Mouse (Mus musculus): ENCODE results near the gene Fam104a. TPM values are rescaled to one million over a fixed set of nuclear protein-coding genes. Genes with fewer than 3 reads are reported as not detected.

Fam104a gene
- polyA plus RNA-seq, 1 experiment, result 24.6 TPM

GRCm38 (mm10) chr11:113617132-113617911 is 66.6 kb downstream of the Fam104a start:
- Histone ChIP-seq H3K4me1 (ENCODE audit: control insufficient read depth, insufficient read depth, low read length) (0 out of 2 replicates have a peak, but pooled peaks cover 4% of the 10 kb centered on the region), H3K4me3 (ENCODE audit: insufficient read depth, low read depth, low read length) (no peak overlapping the region), H3K36me3 (ENCODE audit: control insufficient read depth, insufficient read depth, low read length) (no peaks in the 10 kb centered on the region), H3K27me3 (replicated peaks; ENCODE audit: control insufficient read depth, insufficient read depth, low read length) (no peaks in the 10 kb centered on the region), H3K27ac (ENCODE audit: insufficient read depth, low read depth, low read length) (no peak overlapping the region)
- 49% methylated on average over 14 of the region's 14 CpGs for WGBS
- TF ChIP-seq CTCF (conservative IDR thresholded peaks at IDR 0.05; ENCODE audit: insufficient read depth, insufficient read length, low read depth, low read length) (0 out of 2 replicates have a peak, but pooled peaks have one; percentile 5), POLR2A (IDR thresholded peaks at IDR 0.05; ENCODE audit: low read depth, low read length) (no peak)
- DNase-seq, result peak; percentile 64

GRCm38 (mm10) chr11:113614476-113614875 is 69.5 kb downstream of the Fam104a start:
- H3K4me3 ChIP-seq (ENCODE audit: insufficient read depth, low read depth, low read length), result no peak overlapping the region
- H3K27ac ChIP-seq (ENCODE audit: insufficient read depth, low read depth, low read length), result no peak overlapping the region
- no peaks in the 10 kb centered on the region for H3K27me3 ChIP-seq (replicated peaks; ENCODE audit: control insufficient read depth, insufficient read depth, low read length)
- no peak for DNase-seq
- TF ChIP-seq CTCF (conservative IDR thresholded peaks at IDR 0.05; ENCODE audit: insufficient read depth, insufficient read length, low read depth, low read length) (no peak), POLR2A (IDR thresholded peaks at IDR 0.05; ENCODE audit: low read depth, low read length) (no peak)
- peaks cover 8% of the 10 kb centered on the region for H3K4me1 ChIP-seq (ENCODE audit: control insufficient read depth, insufficient read depth, low read length)
- 94% methylated on average over 6 of the region's 6 CpGs for WGBS
- H3K36me3 ChIP-seq (ENCODE audit: control insufficient read depth, insufficient read depth, low read length), result no peaks in the 10 kb centered on the region

DNA sequence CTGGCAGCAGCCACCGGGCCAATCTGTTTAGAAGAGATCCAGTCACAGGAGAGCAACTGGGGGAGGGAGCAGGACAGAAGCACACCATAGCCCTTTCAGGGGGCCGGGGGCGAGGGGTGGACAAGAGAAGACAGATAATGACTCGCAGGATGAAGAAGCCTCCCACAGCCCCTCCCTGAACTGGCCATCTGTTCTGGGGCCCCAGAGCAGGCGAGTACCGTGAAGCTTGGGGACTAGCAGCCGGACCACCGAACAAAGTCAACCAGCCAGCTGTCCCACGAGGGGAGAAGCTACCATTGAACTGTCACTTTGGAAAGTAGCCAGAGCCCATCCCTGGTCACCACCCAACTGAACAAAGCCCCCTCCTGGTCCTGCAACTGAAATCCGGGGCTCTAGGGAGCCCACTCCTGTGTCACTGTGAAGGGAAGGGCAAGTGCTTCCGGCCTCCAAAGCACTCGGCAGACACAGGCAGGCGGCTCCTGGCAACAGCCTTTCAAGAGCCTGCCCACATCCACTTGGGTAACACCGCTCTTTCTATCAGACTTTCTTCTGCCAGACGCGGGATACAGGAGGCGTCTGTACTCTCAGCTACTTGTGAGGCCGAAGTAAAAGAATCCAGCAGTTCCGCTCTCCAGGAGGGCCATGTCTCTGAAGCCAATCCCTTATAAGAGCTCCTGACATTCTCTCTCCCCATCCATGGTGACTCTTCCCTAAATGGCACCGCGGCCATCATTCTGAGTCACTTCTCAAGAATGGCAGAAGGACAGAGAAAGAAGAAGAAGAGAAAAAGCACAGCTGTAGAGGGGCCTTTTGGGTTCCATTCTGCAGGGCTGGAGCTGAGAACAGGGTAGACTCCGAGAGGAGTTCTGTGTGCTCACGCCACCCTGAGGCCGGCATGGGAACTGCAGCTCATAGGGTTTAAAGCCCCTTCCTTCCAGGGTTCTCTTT is 72.0 kb downstream of the Fam104a start:
- H3K4me3 ChIP-seq (ENCODE audit: insufficient read depth, low read depth, low read length), result no peak overlapping the region
- no peaks in the 10 kb centered on the region for H3K36me3 ChIP-seq (ENCODE audit: control insufficient read depth, insufficient read depth, low read length)
- WGBS, result 42% methylated on average over 24 of the region's 24 CpGs
- DNase-seq, result peak; percentile 27
- no peak overlapping the region for H3K27ac ChIP-seq (ENCODE audit: insufficient read depth, low read depth, low read length)
- peaks cover 6% of the 10 kb centered on the region for H3K4me1 ChIP-seq (ENCODE audit: control insufficient read depth, insufficient read depth, low read length)
- TF ChIP-seq CTCF (conservative IDR thresholded peaks at IDR 0.05; ENCODE audit: insufficient read depth, insufficient read length, low read depth, low read length), result peak; percentile 68
- TF ChIP-seq POLR2A (IDR thresholded peaks at IDR 0.05; ENCODE audit: low read depth, low read length), result no peak
- no peaks in the 10 kb centered on the region for H3K27me3 ChIP-seq (replicated peaks; ENCODE audit: control insufficient read depth, insufficient read depth, low read length)

Other genes with a start within 250 kb of the Fam104a start
- gene Sstr2, start 64.8 kb downstream of the Fam104a start, polyA plus RNA-seq (2012; rRNA removed), result 0.36 and 0.56 TPM in 2 replicates
- 32.8 and 38.7 TPM in 2 replicates for gene Cog1, start 35.0 kb downstream of the Fam104a start, polyA plus RNA-seq (2012; rRNA removed)
- 24.5 and 29.5 TPM in 2 replicates for gene Slc39a11, start 34.1 kb downstream of the Fam104a start, polyA plus RNA-seq (2012; rRNA removed)
- 7.6 and 7.8 TPM in 2 replicates for gene D11Wsu47e, start 257 bp upstream of the Fam104a start, polyA plus RNA-seq (2012; rRNA removed)
- 8.9 and 9.0 TPM in 2 replicates for gene Cpsf4l, start 25.9 kb upstream of the Fam104a start, polyA plus RNA-seq (2012; rRNA removed)
- 18.0 and 18.2 TPM in 2 replicates for gene Cdc42ep4, start 67.7 kb upstream of the Fam104a start, polyA plus RNA-seq (2012; rRNA removed)

All from kidney, adult 2 months (tissue).